Mouse (Mus musculus): Measurements from ENCODE around the gene Dennd1a. TPM values are rescaled to one million over a fixed set of nuclear protein-coding genes. Genes with fewer than 3 reads are reported as not detected.
A peak's percentile ranks its signal among the peaks of the same experiment; 100 is the strongest.

The Dennd1a gene
- total RNA-seq (2014; rRNA removed) (39.8 and 52.1 TPM in 2 replicates), polyA plus RNA-seq (2015; fragmentation: Nextera tagmentation; extraction: Ambion mirVana) (14.1 and 16.7 TPM in 2 replicates)

DNA sequence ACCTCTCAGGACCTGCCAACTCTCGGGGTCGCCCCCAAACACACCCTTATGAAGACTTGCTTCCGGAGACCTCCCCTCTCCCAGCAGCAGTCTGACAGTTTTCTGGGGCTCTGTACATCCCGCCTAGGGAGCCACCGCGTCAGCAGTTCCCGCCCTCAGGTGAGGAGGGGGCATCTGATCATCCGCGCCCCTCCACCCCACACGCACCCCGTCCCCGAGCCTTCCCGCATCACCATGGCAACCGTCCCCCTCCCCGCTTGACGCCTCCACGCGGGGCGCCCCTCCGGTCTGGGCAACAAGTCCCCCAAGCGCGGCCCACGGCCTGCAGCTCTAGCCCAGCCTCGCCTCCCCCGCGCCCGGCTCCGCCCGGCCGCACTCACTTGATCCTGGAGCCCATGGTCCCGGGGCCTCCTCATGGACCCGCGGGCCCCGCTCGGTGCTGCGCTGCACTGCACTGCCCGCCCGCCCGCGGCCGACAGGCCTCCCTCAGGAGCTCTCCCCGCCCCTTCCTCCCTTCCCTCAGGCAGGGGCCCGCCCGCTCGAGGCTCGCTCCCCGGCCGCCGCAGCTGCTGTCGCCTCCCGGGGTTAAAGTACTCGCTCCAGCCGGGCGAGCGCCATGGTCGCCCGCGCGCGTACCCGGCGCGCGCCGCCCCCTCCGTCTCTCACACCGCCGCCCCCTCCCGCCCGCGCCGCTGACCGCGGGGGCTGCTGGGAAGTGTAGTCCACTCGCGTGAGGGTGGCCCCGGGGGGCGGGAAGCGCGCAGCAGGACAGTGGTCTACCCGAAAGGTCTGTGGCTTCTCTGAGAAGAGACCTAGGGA is at the start of gene Dennd1a:
Gene Dennd1a, minus strand, starts transcription at position 658 of the 819 bp plus-strand sequence.
- Histone ChIP-seq H3K4me3 (ENCODE audit: low read depth, low read length) (peak within 1 kb of the TSS; percentile 67), H3K27me3 (ENCODE audit: insufficient read depth, low read length) (no peaks in the 10 kb centered on the region), H3K36me3 (ENCODE audit: insufficient read depth) (no peaks in the 10 kb centered on the region), H3K9me3 (ENCODE audit: low read length) (no peaks in the 10 kb centered on the region), H3K4me2 (ENCODE audit: low read depth) (peak within 1 kb of the TSS; percentile 62), H3K4me1 (ENCODE audit: insufficient read depth) (peaks cover 8% of the 10 kb centered on the region), H3K9ac (peak within 1 kb of the TSS; percentile 93), H3K27ac (ENCODE audit: low read depth, low read length) (peak within 1 kb of the TSS; percentile 80)
- TF ChIP-seq CTCF (IDR thresholded peaks at IDR 0.05; ENCODE audit: low read depth), result peak; percentile 35
- ATAC-seq (peak; percentile 95), DNase-seq (peak; percentile 90)
- WGBS, result 1% methylated on average over 70 of the region's 81 CpGs

DNA sequence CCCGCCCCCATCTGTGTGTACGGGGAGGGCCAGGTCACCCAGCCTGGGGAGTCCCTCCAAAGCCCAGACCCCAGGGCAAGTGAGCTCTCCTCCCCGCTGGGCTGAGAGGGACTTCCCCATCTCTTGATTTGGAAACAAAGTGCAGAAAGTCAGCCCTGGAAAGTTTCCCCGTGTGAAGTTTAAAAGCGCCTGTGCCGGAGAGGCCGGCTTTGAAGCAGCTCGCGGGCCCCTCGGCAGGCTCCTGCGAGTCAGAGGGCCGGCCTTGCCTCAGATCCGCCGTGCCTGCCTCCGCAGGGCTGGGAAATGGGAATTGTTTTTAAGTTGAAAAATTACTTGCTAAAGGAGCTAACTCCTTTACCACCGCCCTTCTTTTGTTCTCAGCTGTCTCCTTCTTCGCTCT is 49.4 kb upstream of the Dennd1a start:
- ATAC-seq, result no peak

GRCm38 (mm10) chr2:38333586-38334119 is 46.5 kb upstream of the Dennd1a start:
- 32% methylated on average over 7 of the region's 7 CpGs for WGBS
- Histone ChIP-seq H3K27ac (ENCODE audit: low read depth, low read length) (no peak overlapping the region), H3K4me2 (ENCODE audit: low read depth) (no peak overlapping the region), H3K36me3 (ENCODE audit: insufficient read depth) (no peaks in the 10 kb centered on the region), H3K9me3 (ENCODE audit: low read length) (no peaks in the 10 kb centered on the region), H3K4me1 (ENCODE audit: insufficient read depth) (no peaks in the 10 kb centered on the region), H3K9ac (no peak overlapping the region), H3K4me3 (ENCODE audit: low read depth, low read length) (no peak overlapping the region), H3K27me3 (ENCODE audit: insufficient read depth, low read length) (peaks cover 15% of the 10 kb centered on the region; the same call in 1 of the 2 replicates)
- ATAC-seq (peak; percentile 56; the same call in 1 of the 2 replicates), DNase-seq (no peak)
- no peak for TF ChIP-seq CTCF (IDR thresholded peaks at IDR 0.05; ENCODE audit: low read depth)

More for the DNA sequence above, 49.4 kb upstream of the Dennd1a start:
- peaks cover 15% of the 10 kb centered on the region; the same call in 1 of the 2 replicates for H3K27me3 ChIP-seq (ENCODE audit: insufficient read depth, low read length)
- H3K36me3 ChIP-seq (ENCODE audit: insufficient read depth), result no peaks in the 10 kb centered on the region
- H3K9ac ChIP-seq, result no peak overlapping the region
- whole genome bisulfite sequencing, result 10% methylated on average over 17 of the region's 17 CpGs
- H3K4me1 ChIP-seq (ENCODE audit: insufficient read depth), result no peaks in the 10 kb centered on the region
- H3K4me3 ChIP-seq (ENCODE audit: low read depth, low read length), result no peak overlapping the region
- H3K4me2 ChIP-seq (ENCODE audit: low read depth), result peak overlapping the region; percentile 17; the same call in 1 of the 2 replicates
- no peak for TF ChIP-seq CTCF (IDR thresholded peaks at IDR 0.05; ENCODE audit: low read depth)
- no peak overlapping the region for H3K27ac ChIP-seq (ENCODE audit: low read depth, low read length)
- no peak for DNase-seq
- no peaks in the 10 kb centered on the region for H3K9me3 ChIP-seq (ENCODE audit: low read length)

DNA sequence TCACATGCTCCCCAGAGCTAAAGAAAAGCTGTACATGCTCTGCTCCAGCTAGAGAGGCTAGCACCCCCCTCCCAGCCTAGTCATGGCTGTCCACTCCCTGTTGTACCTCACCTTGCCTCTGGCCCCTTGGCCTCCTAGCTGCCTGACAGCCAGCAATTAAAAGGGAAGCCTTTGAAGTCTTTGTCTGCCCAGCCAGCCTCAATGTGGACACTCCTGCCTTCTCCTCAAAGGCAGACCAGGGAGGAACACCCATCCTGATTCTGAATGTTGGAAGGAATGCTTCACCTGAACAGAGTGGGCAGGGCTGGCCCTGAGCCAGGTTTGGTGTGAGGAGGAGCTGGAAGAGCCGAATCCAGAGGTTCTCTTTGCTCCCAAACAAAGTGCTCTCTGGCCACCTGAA is 39.5 kb upstream of the Dennd1a start:
- no peak overlapping the region for H3K4me3 ChIP-seq (ENCODE audit: low read depth, low read length)
- TF ChIP-seq CTCF (IDR thresholded peaks at IDR 0.05; ENCODE audit: low read depth), result no peak
- H3K36me3 ChIP-seq (ENCODE audit: insufficient read depth), result no peaks in the 10 kb centered on the region
- H3K4me1 ChIP-seq (ENCODE audit: insufficient read depth), result no peaks in the 10 kb centered on the region
- no peak overlapping the region for H3K27ac ChIP-seq (ENCODE audit: low read depth, low read length)
- DNase-seq (no peak), ATAC-seq (no peak)
- H3K4me2 ChIP-seq (ENCODE audit: low read depth), result no peak overlapping the region
- WGBS, result 62% methylated on average over 1 of the region's 1 CpGs
- no peaks in the 10 kb centered on the region for H3K27me3 ChIP-seq (ENCODE audit: insufficient read depth, low read length)
- no peaks in the 10 kb centered on the region for H3K9me3 ChIP-seq (ENCODE audit: low read length)
- no peak overlapping the region for H3K9ac ChIP-seq

- 54% methylated on average over 8 of the region's 8 CpGs for WGBS
- TF ChIP-seq CTCF (IDR thresholded peaks at IDR 0.05; ENCODE audit: low read depth), result no peak
- Histone ChIP-seq H3K4me2 (ENCODE audit: low read depth) (no peak overlapping the region), H3K4me3 (ENCODE audit: low read depth, low read length) (no peak overlapping the region), H3K4me1 (ENCODE audit: insufficient read depth) (no peaks in the 10 kb centered on the region), H3K27me3 (ENCODE audit: insufficient read depth, low read length) (no peaks in the 10 kb centered on the region), H3K27ac (ENCODE audit: low read depth, low read length) (no peak overlapping the region), H3K36me3 (ENCODE audit: insufficient read depth) (no peaks in the 10 kb centered on the region), H3K9ac (no peak overlapping the region), H3K9me3 (ENCODE audit: low read length) (no peaks in the 10 kb centered on the region)
- ATAC-seq (no peak), DNase-seq (no peak)
These were observed 36.2 kb upstream of the Dennd1a start for GRCm38 (mm10) chr2:38323380-38323779.

- DNase-seq, result no peak
These were observed 33.7 kb upstream of the Dennd1a start for GRCm38 (mm10) chr2:38320911-38321310.

GRCm38 (mm10) chr2:38319086-38319485 is 31.9 kb upstream of the Dennd1a start:
- Histone ChIP-seq H3K4me1 (ENCODE audit: insufficient read depth) (no peaks in the 10 kb centered on the region), H3K27ac (ENCODE audit: low read depth, low read length) (no peak overlapping the region), H3K9me3 (ENCODE audit: low read length) (no peaks in the 10 kb centered on the region), H3K4me3 (ENCODE audit: low read depth, low read length) (no peak overlapping the region), H3K27me3 (ENCODE audit: insufficient read depth, low read length) (no peaks in the 10 kb centered on the region), H3K36me3 (ENCODE audit: insufficient read depth) (no peaks in the 10 kb centered on the region), H3K4me2 (ENCODE audit: low read depth) (no peak overlapping the region), H3K9ac (no peak overlapping the region)
- TF ChIP-seq CTCF (IDR thresholded peaks at IDR 0.05; ENCODE audit: low read depth), result no peak
- WGBS, result 84% methylated on average over 11 of the region's 11 CpGs
- ATAC-seq (peak; percentile 14; the same call in 1 of the 2 replicates), DNase-seq (peak; percentile 12)

More at GRCm38 (mm10) chr2:38320911-38321310, 33.7 kb upstream of the Dennd1a start:
- Histone ChIP-seq H3K4me1 (ENCODE audit: insufficient read depth) (no peaks in the 10 kb centered on the region), H3K9me3 (ENCODE audit: low read length) (no peaks in the 10 kb centered on the region), H3K27ac (ENCODE audit: low read depth, low read length) (no peak overlapping the region), H3K36me3 (ENCODE audit: insufficient read depth) (no peaks in the 10 kb centered on the region), H3K9ac (no peak overlapping the region), H3K4me3 (ENCODE audit: low read depth, low read length) (no peak overlapping the region), H3K4me2 (ENCODE audit: low read depth) (no peak overlapping the region), H3K27me3 (ENCODE audit: insufficient read depth, low read length) (no peaks in the 10 kb centered on the region)
- no peak for ATAC-seq
- WGBS, result 49% methylated on average over 4 of the region's 4 CpGs
- TF ChIP-seq CTCF (IDR thresholded peaks at IDR 0.05; ENCODE audit: low read depth), result no peak

Measured in forebrain, postnatal 0 days (tissue).